Mouse (Mus musculus) heart, adult 2 months (tissue): Measurements from ENCODE around the gene Camta1.

Source experiments
- CTCF ChIP-seq: fragments of 200-600 bp; IDR thresholded peaks from 2 replicates; pipeline ENCODE4 v1.8.1; 2022; ENCODE audit warnings: antibody characterized with exemption, mild to moderate bottlenecking, moderate library complexity
- EP300 ChIP-seq: fragments of 200-500 bp; IDR thresholded peaks from 2 replicates; pipeline ENCODE4 v1.6.1; 2011; ENCODE audit warnings: low read depth, low read length, control low read depth; ENCODE audit not compliant: insufficient read depth
- POLR2A ChIP-seq: fragments of 200-500 bp; IDR thresholded peaks from 2 replicates; pipeline ENCODE4 v1.6.1; 2011; ENCODE audit warnings: mild to moderate bottlenecking, low read depth, low read length, control low read depth; ENCODE audit not compliant: insufficient read depth

- TF ChIP-seq POLR2A: no peak
- TF ChIP-seq EP300: no peak
- no peak for TF ChIP-seq CTCF
These were observed 558.2 kb downstream of the Camta1 start for GRCm38 (mm10) chr4:151303436-151303835.
